Mouse (Mus musculus): ENCODE results near the gene Dgcr6.

GRCm38 (mm10) chr16:18080171-18080570 is 27.5 kb downstream of the Dgcr6 start:
- TF ChIP-seq CTCF (IDR thresholded peaks at IDR 0.05; ENCODE audit: borderline replicate concordance, insufficient read depth, low read depth, low read length) (no peak), POLR2A (IDR thresholded peaks at IDR 0.05; ENCODE audit: borderline replicate concordance, insufficient read depth, low read length) (no peak)
